Mouse (Mus musculus) midbrain, embryonic 10.5 days (tissue): ENCODE results near the gene Mfsd4a. TPM values are rescaled to one million over a fixed set of nuclear protein-coding genes. Genes with fewer than 3 reads are reported as not detected.
A peak's percentile ranks its signal among the peaks of the same experiment; 100 is the strongest.

Source experiments
- DNase-seq: peaks from one replicate; pipeline ENCODE4 v3.0.0-alpha.2; 2017; ENCODE audit warnings: low spot score
- H3K27ac ChIP-seq: fragments of 300-500 bp; sonication (generic); replicated peaks from 2 replicates; pipeline ENCODE4 v1.5.1; 2016; ENCODE audit warnings: mild to moderate bottlenecking
- H3K27me3 ChIP-seq: fragments of 300-500 bp; sonication (generic); 2 replicates; pipeline ENCODE4 v1.6.1; 2016; ENCODE audit warnings: low read depth, mild to moderate bottlenecking; ENCODE audit not compliant: poor library complexity, severe bottlenecking
- H3K36me3 ChIP-seq: fragments of 300-500 bp; sonication (generic); 2 replicates; pipeline ENCODE4 v1.6.1; 2016; ENCODE audit warnings: mild to moderate bottlenecking, moderate library complexity
- H3K4me1 ChIP-seq: fragments of 300-500 bp; sonication (generic); 2 replicates; pipeline ENCODE4 v1.6.1; 2016
- H3K4me3 ChIP-seq: fragments of 300-500 bp; sonication (generic); 2 replicates; pipeline ENCODE4 v1.5.1; 2016; ENCODE audit warnings: mild to moderate bottlenecking, moderate library complexity
- H3K9me3 ChIP-seq: fragments of 300-500 bp; sonication (generic); replicated peaks from 2 replicates; pipeline ENCODE4 v1.6.1; 2016; ENCODE audit warnings: mild to moderate bottlenecking
- WGBS: fragments of 180-500 bp; shearing (Covaris S2); methylation state at CpG from one replicate; pipeline ENCODE4 v1.1.7; 2016; 5-methylcytosine and 5-hydroxymethylcytosine counted together
- polyA plus RNA-seq: library from polyadenylated mRNA; unstranded; fragments of >200 nt; fragmentation: Nextera tagmentation; extraction: Ambion mirVana; gene quantifications from 2 replicates; pipeline ENCODE4 v1.2.1, GENCODE M21; 2016

Gene Mfsd4a
- polyA plus RNA-seq, 1 experiment from 2014 or later, result 8.1 TPM

DNA sequence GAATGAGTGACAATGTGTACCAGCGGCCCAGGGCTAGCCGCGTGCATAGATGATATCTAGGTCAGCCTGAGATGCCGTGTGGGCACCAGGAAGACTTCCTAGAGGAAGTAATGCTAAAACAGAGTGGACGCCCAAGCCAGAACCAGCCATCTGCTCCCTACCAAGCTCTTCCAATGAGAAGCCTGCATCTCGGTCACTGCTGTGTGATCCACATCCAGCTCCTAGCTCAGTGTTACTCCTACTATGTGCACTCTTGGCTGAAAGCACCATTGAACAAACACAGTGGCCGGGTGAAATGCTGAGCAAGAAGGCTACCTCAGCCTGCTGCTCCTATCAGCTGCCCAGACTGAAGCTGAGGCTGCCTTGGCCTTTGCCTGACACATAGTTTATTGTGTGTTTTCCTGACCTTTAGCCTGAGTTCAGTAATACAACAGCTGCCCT is 75.3 kb downstream of the Mfsd4a start:
- Histone ChIP-seq H3K36me3 (0 out of 2 replicates have a peak, but pooled peaks cover 19% of the 10 kb centered on the region), H3K27ac (no peak overlapping the region), H3K4me1 (no peaks in the 10 kb centered on the region), H3K4me3 (no peak overlapping the region), H3K27me3 (no peaks in the 10 kb centered on the region), H3K9me3 (no peaks in the 10 kb centered on the region)
- WGBS, result 89% methylated on average over 7 of the region's 7 CpGs
- no peak for DNase-seq

- Histone ChIP-seq H3K36me3 (0 out of 2 replicates have a peak, but pooled peaks cover 24% of the 10 kb centered on the region), H3K27me3 (no peaks in the 10 kb centered on the region), H3K9me3 (no peaks in the 10 kb centered on the region), H3K4me3 (no peak overlapping the region), H3K4me1 (no peaks in the 10 kb centered on the region), H3K27ac (no peak overlapping the region)
- WGBS, result 87% methylated on average over 9 of the region's 9 CpGs
- no peak for DNase-seq
Measured at GRCm38 (mm10) chr1:131990083-131990760, 77.6 kb downstream of the Mfsd4a start.

GRCm38 (mm10) chr1:131989476-131989875 is 78.4 kb downstream of the Mfsd4a start:
- WGBS, result 78% methylated on average over 4 of the region's 4 CpGs
- Histone ChIP-seq H3K27me3 (no peaks in the 10 kb centered on the region), H3K27ac (no peak overlapping the region), H3K4me1 (no peaks in the 10 kb centered on the region), H3K4me3 (no peak overlapping the region), H3K36me3 (peaks cover 28% of the 10 kb centered on the region), H3K9me3 (no peaks in the 10 kb centered on the region)
- no peak for DNase-seq

GRCm38 (mm10) chr1:131987432-131987831 is 80.4 kb downstream of the Mfsd4a start:
- WGBS, result 71% methylated on average over 15 of the region's 15 CpGs
- no peaks in the 10 kb centered on the region for H3K4me1 ChIP-seq
- no peak for DNase-seq
- no peaks in the 10 kb centered on the region for H3K9me3 ChIP-seq
- H3K36me3 ChIP-seq, result peaks cover 48% of the 10 kb centered on the region
- H3K4me3 ChIP-seq, result no peak overlapping the region
- no peaks in the 10 kb centered on the region for H3K27me3 ChIP-seq
- no peak overlapping the region for H3K27ac ChIP-seq

- H3K9me3 ChIP-seq, result no peaks in the 10 kb centered on the region
- 91% methylated on average over 2 of the region's 2 CpGs for WGBS
- H3K27ac ChIP-seq, result no peak overlapping the region
- no peak for DNase-seq
- H3K27me3 ChIP-seq, result no peaks in the 10 kb centered on the region
- peaks cover 30% of the 10 kb centered on the region for H3K4me1 ChIP-seq
- H3K4me3 ChIP-seq, result no peak overlapping the region
- H3K36me3 ChIP-seq, result peaks cover 59% of the 10 kb centered on the region
Measured at GRCm38 (mm10) chr1:131983806-131984205, 84.1 kb downstream of the Mfsd4a start.

DNA sequence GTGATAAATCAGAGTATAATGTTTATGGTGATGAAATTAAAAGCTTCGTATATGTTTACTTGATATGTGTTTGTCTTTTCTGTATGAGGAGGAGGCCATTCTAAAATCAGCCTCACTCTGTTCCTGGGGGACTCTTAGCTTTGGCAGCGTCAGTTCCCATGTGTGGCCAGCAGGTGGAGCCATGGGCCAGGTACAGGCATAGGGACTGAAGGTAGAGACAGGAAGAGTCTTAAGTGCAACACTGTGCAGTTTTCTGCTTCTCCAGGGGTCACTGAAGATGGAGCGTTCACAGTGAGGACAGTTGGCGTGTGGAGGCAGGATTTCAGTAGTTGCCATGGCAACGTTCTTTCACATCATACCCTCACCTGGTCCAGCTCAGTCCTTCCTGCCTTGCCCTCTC is 85.0 kb downstream of the Mfsd4a start:
- H3K27ac ChIP-seq, result no peak overlapping the region
- no peaks in the 10 kb centered on the region for H3K9me3 ChIP-seq
- H3K4me1 ChIP-seq, result peaks cover 38% of the 10 kb centered on the region
- H3K4me3 ChIP-seq, result no peak overlapping the region
- peaks cover 68% of the 10 kb centered on the region for H3K36me3 ChIP-seq
- 18% methylated on average over 5 of the region's 5 CpGs for WGBS
- peak; percentile 73 for DNase-seq
- H3K27me3 ChIP-seq, result no peaks in the 10 kb centered on the region

GRCm38 (mm10) chr1:131981378-131982013 is 86.4 kb downstream of the Mfsd4a start:
- WGBS, result 50% methylated on average over 12 of the region's 12 CpGs
- DNase-seq, result peak; percentile 82
- Histone ChIP-seq H3K36me3 (peaks cover 80% of the 10 kb centered on the region), H3K27ac (peak overlapping the region; percentile 79), H3K4me3 (no peak overlapping the region), H3K9me3 (no peaks in the 10 kb centered on the region), H3K4me1 (peaks cover 52% of the 10 kb centered on the region), H3K27me3 (no peaks in the 10 kb centered on the region)

- peak overlapping the region; percentile 79 for H3K27ac ChIP-seq
- peak; percentile 28 for DNase-seq
- H3K36me3 ChIP-seq, result peaks cover 80% of the 10 kb centered on the region
- H3K9me3 ChIP-seq, result no peaks in the 10 kb centered on the region
- H3K4me1 ChIP-seq, result peaks cover 62% of the 10 kb centered on the region
- no peak overlapping the region for H3K4me3 ChIP-seq
- WGBS, result 20% methylated on average over 2 of the region's 2 CpGs
- no peaks in the 10 kb centered on the region for H3K27me3 ChIP-seq
Measured at GRCm38 (mm10) chr1:131980471-131980870, 87.4 kb downstream of the Mfsd4a start.

DNA sequence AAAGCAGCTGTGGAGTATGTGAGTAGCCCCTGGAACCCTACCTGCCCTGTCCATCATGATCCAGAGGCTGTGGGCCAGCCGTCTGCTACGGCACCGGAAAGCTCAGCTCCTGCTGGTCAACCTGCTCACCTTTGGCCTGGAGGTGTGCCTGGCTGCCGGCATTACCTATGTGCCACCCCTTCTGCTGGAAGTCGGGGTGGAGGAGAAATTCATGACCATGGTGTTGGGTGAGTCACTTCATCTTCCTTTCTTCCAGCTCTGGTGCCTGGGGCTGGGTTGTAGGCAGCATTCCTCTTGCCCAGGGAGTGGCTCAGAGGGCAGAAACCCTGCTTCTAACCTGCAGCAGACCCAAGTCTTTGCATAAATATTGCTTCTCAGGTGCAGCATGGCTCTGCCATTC is 91.0 kb downstream of the Mfsd4a start:
- Histone ChIP-seq H3K27me3 (no peaks in the 10 kb centered on the region), H3K27ac (peak overlapping the region; percentile 95), H3K4me1 (peaks cover 98% of the 10 kb centered on the region), H3K4me3 (no peak overlapping the region), H3K36me3 (peaks cover 48% of the 10 kb centered on the region), H3K9me3 (no peaks in the 10 kb centered on the region)
- DNase-seq, result no peak
- 87% methylated on average over 5 of the region's 5 CpGs for WGBS

- H3K4me1 ChIP-seq, result peaks cover 98% of the 10 kb centered on the region
- 77% methylated on average over 6 of the region's 6 CpGs for WGBS
- H3K9me3 ChIP-seq, result no peaks in the 10 kb centered on the region
- DNase-seq, result no peak
- peaks cover 2% of the 10 kb centered on the region; the same call in 1 of the 2 replicates for H3K27me3 ChIP-seq
- H3K27ac ChIP-seq, result peak overlapping the region; percentile 95
- H3K36me3 ChIP-seq, result peaks cover 25% of the 10 kb centered on the region
- H3K4me3 ChIP-seq, result 0 out of 2 replicates have a peak overlapping the region, but pooled peaks have one; percentile 45
Measured at GRCm38 (mm10) chr1:131973991-131974390, 93.9 kb downstream of the Mfsd4a start.

Other genes with a start within 250 kb of the Mfsd4a start
- gene Slc41a1, start 240.6 kb downstream of the Mfsd4a start, polyA plus RNA-seq, result 11.4 and 12.1 TPM in 2 replicates
- gene Rab29, start 200.8 kb downstream of the Mfsd4a start, polyA plus RNA-seq, result 10.2 and 13.7 TPM in 2 replicates
- 103 and 104 TPM in 2 replicates for gene Nucks1, start 157.5 kb downstream of the Mfsd4a start, polyA plus RNA-seq
- gene Slc45a3, start 105.1 kb downstream of the Mfsd4a start, polyA plus RNA-seq, result 18.6 and 22.3 TPM in 2 replicates
- 12.5 and 13.3 TPM in 2 replicates for gene Elk4, start 60.5 kb downstream of the Mfsd4a start, polyA plus RNA-seq
- 0.68 and 0.72 TPM in 2 replicates for gene Cdk18, start 71.6 kb upstream of the Mfsd4a start, polyA plus RNA-seq
- 6.2 and 8.4 TPM in 2 replicates for gene Lemd1, start 123.4 kb upstream of the Mfsd4a start, polyA plus RNA-seq
- 2.3 and 4.0 TPM in 2 replicates for gene AC124108.1, start 123.4 kb upstream of the Mfsd4a start, polyA plus RNA-seq
- 0.23 and 0.46 TPM in 2 replicates for gene Gm10188, start 161.7 kb upstream of the Mfsd4a start, polyA plus RNA-seq
- 1.4 and 2.8 TPM in 2 replicates for gene Klhdc8a, start 230.6 kb upstream of the Mfsd4a start, polyA plus RNA-seq
- gene Nuak2, start 248.1 kb upstream of the Mfsd4a start, polyA plus RNA-seq, result 87.1 and 101 TPM in 2 replicates